Mouse (Mus musculus) kidney, adult 2 months (tissue): ENCODE results near the gene Aacs.

Experiments used
- CTCF ChIP-seq: fragments of 200-500 bp; conservative IDR thresholded peaks from 2 replicates; pipeline ENCODE4 v1.5.1; 2011; ENCODE audit warnings: low read depth, mild to moderate bottlenecking, control low read depth, low read length, moderate library complexity, mixed read lengths; ENCODE audit not compliant: insufficient read depth, insufficient read length
- POLR2A ChIP-seq: fragments of 200-500 bp; IDR thresholded peaks from one replicate; pipeline ENCODE4 v1.6.1; 2011; ENCODE audit warnings: low read depth, low read length, control low read depth

GRCm38 (mm10) chr5:125452573-125452972 is 23.0 kb upstream of the Aacs start:
- TF ChIP-seq CTCF (no peak), POLR2A (no peak)
